Mouse (Mus musculus) lung, postnatal 0 days (tissue): ENCODE data around the gene Cacng6. TPM values are rescaled to one million over a fixed set of nuclear protein-coding genes. Genes with fewer than 3 reads are reported as not detected.
"Not testable (repeated sequence)": the region's sequence is repeated elsewhere in the genome, so short reads cannot be mapped to it uniquely, and the experiment has no call there.

Experiments
- ATAC-seq: fragments of 200-750 bp; cut with Nextera tagmentation; 2 replicates; pipeline ENCODE4 v1.8.0; 2017; ENCODE audit warnings: moderate library complexity
- DNase-seq: peaks from one replicate; pipeline ENCODE4 v3.0.0-alpha.2; 2016; ENCODE audit warnings: low spot score
- H3K27ac ChIP-seq: fragments of 300-500 bp; sonication (generic); 2 replicates; pipeline ENCODE4 v1.5.1; 2014; ENCODE audit warnings: antibody characterized with exemption, mild to moderate bottlenecking, low read length, mixed read lengths
- H3K27me3 ChIP-seq: fragments of 300-500 bp; sonication (generic); replicated peaks from 2 replicates; pipeline ENCODE4 v1.6.1; 2014; ENCODE audit warnings: low read length, mixed read lengths; ENCODE audit not compliant: insufficient read depth
- H3K36me3 ChIP-seq: fragments of 300-500 bp; sonication (generic); 2 replicates; pipeline ENCODE4 v1.6.1; 2014; ENCODE audit warnings: low read length, mixed read lengths; ENCODE audit not compliant: insufficient read depth
- H3K4me1 ChIP-seq: fragments of 300-500 bp; sonication (generic); 2 replicates; pipeline ENCODE4 v1.6.1; 2014; ENCODE audit warnings: antibody characterized with exemption, low read depth, low read length, mixed read lengths; ENCODE audit not compliant: insufficient read depth
- H3K4me2 ChIP-seq: fragments of 300-500 bp; sonication (generic); replicated peaks from 2 replicates; pipeline ENCODE4 v1.6.1; 2014; ENCODE audit warnings: low read depth, mild to moderate bottlenecking, low read length, moderate library complexity, mixed read lengths
- H3K4me3 ChIP-seq: fragments of 300-500 bp; sonication (generic); 2 replicates; pipeline ENCODE4 v1.5.1; 2014; ENCODE audit warnings: low read depth, low read length
- H3K9ac ChIP-seq: fragments of 300-500 bp; sonication (generic); replicated peaks from 2 replicates; pipeline ENCODE4 v1.6.1; 2014; ENCODE audit warnings: low read depth, mild to moderate bottlenecking
- H3K9me3 ChIP-seq: fragments of 300-500 bp; sonication (generic); 2 replicates; pipeline ENCODE4 v1.6.1; 2016; ENCODE audit warnings: low read length, mixed read lengths
- CTCF ChIP-seq: IDR thresholded peaks from 2 replicates; pipeline ENCODE4 v1.5.1; 2016; ENCODE audit warnings: antibody characterized with exemption, mild to moderate bottlenecking
- EP300 ChIP-seq: IDR thresholded peaks from 2 replicates; pipeline ENCODE4 v1.6.1; 2016; ENCODE audit warnings: antibody characterized with exemption, mild to moderate bottlenecking, control low read depth
- WGBS: fragments of 180-500 bp; shearing (Covaris S2); extraction: QIAGEN DNeasy Blood & Tissue Kit; methylation state at CpG from one replicate; pipeline ENCODE4 v1.1.7; 2014; 5-methylcytosine and 5-hydroxymethylcytosine counted together
- polyA plus RNA-seq: library from polyadenylated mRNA; unstranded; fragments of >200 nt; fragmentation: Nextera tagmentation; extraction: Ambion mirVana; gene quantifications from 2 replicates; pipeline ENCODE4 v1.2.1, GENCODE M21; 2015

Cacng6 gene
- polyA plus RNA-seq, 1 experiment from 2014 or later = not detected

DNA sequence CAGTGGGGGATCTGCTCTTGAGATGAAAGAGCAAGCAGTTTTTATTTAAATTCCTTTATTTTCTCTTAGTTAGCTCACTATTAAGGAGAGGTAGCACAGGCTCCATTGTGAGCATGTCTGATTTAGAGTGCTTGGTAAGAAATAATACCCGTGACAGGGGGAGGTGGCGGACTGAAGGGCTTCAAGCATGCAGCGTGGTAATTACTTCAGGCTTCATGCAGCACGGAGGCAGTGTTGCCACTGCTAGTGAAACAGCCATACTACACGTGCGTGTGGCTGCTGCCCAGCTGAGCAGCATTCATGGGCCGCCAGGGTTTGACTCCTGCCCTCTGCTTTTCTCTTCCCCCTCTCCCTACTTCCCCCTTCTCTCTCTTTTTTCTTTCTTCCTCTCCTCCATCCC, 26.2 kb upstream of the Cacng6 start:
- TF ChIP-seq CTCF = no peak
- no peak for TF ChIP-seq EP300
- Histone ChIP-seq H3K9me3 (no peaks in the 10 kb centered on the region), H3K4me3 (no peak overlapping the region), H3K27ac (no peak overlapping the region), H3K9ac (no peak overlapping the region), H3K4me2 (no peak overlapping the region), H3K27me3 (no peaks in the 10 kb centered on the region), H3K4me1 (no peaks in the 10 kb centered on the region), H3K36me3 (no peaks in the 10 kb centered on the region)
- DNase-seq (no peak), ATAC-seq (no peak)
- WGBS = 52% methylated on average over 7 of the region's 7 CpGs

- not testable (repeated sequence) for H3K27ac ChIP-seq, H3K36me3 ChIP-seq, ATAC-seq, DNase-seq, H3K27me3 ChIP-seq, H3K9me3 ChIP-seq, H3K4me1 ChIP-seq, H3K4me3 ChIP-seq, H3K4me2 ChIP-seq, H3K9ac ChIP-seq
- WGBS = 86% methylated on average over 8 of the region's 8 CpGs
Observed at GRCm38 (mm10) chr7:3398363-3398762, 25.6 kb upstream of the Cacng6 start.

GRCm38 (mm10) chr7:3399937-3400336, 24.1 kb upstream of the Cacng6 start:
- Histone ChIP-seq H3K27me3 (no peaks in the 10 kb centered on the region), H3K4me2 (no peak overlapping the region), H3K4me3 (no peak overlapping the region), H3K4me1 (no peaks in the 10 kb centered on the region), H3K9ac (no peak overlapping the region), H3K36me3 (no peaks in the 10 kb centered on the region), H3K27ac (no peak overlapping the region), H3K9me3 (no peaks in the 10 kb centered on the region)
- TF ChIP-seq EP300 = no peak
- TF ChIP-seq CTCF = no peak
- no peak for DNase-seq
- ATAC-seq = no peak

DNA sequence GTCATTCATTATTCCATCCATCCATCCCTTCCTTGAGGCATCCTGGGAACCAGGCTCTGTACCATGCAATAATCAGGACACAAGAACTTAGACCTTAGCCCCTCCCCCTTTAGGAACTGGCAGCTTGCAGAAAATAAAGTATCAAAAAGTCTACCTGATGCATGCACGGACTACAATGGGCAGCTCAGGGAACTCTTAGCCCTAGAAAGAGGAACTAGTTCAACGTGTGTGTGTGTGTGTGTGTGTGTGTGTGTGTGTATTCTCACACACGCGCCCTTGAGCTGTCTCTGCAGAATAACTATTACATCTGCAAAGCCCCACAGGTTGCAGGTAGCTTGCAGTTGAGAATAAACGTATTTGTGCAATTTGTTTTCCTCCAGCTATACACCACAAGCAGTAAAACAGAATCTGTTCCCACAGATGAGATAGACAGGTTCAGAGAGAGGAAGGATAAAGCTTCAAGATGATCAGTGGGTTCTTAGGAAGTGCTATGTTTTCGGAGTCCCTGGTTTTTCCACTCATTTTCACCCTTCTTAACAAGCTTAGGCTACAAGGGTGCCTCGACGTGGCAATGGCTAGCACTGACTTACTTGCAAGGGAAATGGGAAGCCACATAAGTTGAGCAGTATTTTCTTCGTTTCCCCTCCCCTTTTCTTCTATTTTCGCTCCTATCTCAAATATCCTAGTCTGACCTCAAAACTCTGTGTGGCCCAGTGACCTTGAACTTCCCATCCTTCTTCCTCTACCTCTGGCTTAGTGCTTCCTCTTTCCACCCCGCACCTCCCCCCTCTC, 14.1 kb upstream of the Cacng6 start:
- WGBS = 47% methylated on average over 11 of the region's 11 CpGs
- Histone ChIP-seq H3K4me2 (no peak overlapping the region), H3K36me3 (no peaks in the 10 kb centered on the region), H3K4me3 (no peak overlapping the region), H3K4me1 (no peaks in the 10 kb centered on the region), H3K9me3 (no peaks in the 10 kb centered on the region), H3K9ac (no peak overlapping the region), H3K27ac (no peak overlapping the region), H3K27me3 (peaks cover 44% of the 10 kb centered on the region)
- no peak for ATAC-seq
- TF ChIP-seq EP300 (no peak), CTCF (no peak)
- no peak for DNase-seq

DNA sequence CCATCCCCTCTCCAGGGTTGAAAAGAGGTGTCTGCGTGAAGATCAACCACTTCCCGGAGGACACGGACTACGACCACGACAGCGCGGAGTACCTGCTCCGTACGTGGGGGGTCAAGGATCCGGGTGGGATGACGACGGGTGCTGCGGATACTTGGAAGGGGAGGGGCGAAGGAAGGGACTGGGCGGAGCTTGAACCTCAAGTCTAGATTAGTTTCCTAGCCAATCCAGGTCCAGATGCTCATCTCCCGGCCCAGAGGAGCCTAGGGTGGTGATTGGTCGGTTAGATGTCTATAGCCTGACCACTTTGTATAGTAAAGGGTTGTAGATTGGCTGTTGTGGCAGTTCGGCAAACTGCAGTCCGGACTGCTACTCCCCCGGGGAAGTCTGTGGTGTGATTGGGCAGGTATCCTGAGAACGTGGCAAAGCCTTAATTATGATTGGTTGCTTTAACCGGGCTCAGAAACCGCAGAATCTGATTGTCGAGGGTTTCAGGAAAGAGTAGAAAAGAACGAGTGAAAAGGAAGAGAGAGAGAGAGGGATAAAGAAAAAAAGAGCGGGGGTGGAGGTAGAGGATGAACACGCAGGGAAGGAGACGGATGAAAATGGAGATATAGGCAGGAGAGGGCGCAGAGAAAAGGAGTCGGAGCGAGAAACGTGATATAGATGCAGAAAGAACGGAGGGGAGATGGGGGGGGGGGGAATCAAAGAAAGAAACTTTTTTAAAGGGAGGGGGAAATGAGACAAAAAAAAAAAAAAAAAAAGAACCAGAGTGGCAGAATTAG, 12.6 kb upstream of the Cacng6 start:
- peak; percentile 16 for DNase-seq
- WGBS = 1% methylated on average over 33 of the region's 33 CpGs
- Histone ChIP-seq H3K9me3 (no peaks in the 10 kb centered on the region), H3K9ac (no peak overlapping the region), H3K36me3 (no peaks in the 10 kb centered on the region), H3K4me3 (peak overlapping the region; percentile 15; the same call in 1 of the 2 replicates), H3K27ac (no peak overlapping the region), H3K4me2 (peak overlapping the region; percentile 35), H3K27me3 (peaks cover 56% of the 10 kb centered on the region), H3K4me1 (no peaks in the 10 kb centered on the region)
- ATAC-seq = peak; percentile 57
- TF ChIP-seq CTCF = no peak
- TF ChIP-seq EP300 = no peak

- Histone ChIP-seq H3K9ac (no peak overlapping the region), H3K27me3 (peaks cover 63% of the 10 kb centered on the region)
- DNase-seq = no peak
Observed at GRCm38 (mm10) chr7:3412036-3412435, 12.0 kb upstream of the Cacng6 start.

More at GRCm38 (mm10) chr7:3412036-3412435, 12.0 kb upstream of the Cacng6 start:
- 4% methylated on average over 20 of the region's 20 CpGs for WGBS
- H3K4me2 ChIP-seq = peak overlapping the region; percentile 35; the same call in 1 of the 2 replicates
- no peaks in the 10 kb centered on the region for H3K4me1 ChIP-seq
- ATAC-seq = no peak
- no peaks in the 10 kb centered on the region for H3K9me3 ChIP-seq
- no peak overlapping the region for H3K27ac ChIP-seq
- H3K4me3 ChIP-seq = no peak overlapping the region; the same call in 1 of the 2 replicates
- TF ChIP-seq EP300 (no peak), CTCF (peak; percentile 26; the same call in 1 of the 2 replicates)
- H3K36me3 ChIP-seq = no peaks in the 10 kb centered on the region
